Mouse (Mus musculus) liver, adult 2 months (tissue): Measurements from ENCODE around the gene Sart1. TPM values are rescaled to one million over a fixed set of nuclear protein-coding genes. Genes with fewer than 3 reads are reported as not detected.

Source experiments
- DNase-seq: peaks from one replicate; pipeline ENCODE4 v3.0.0-alpha.2; 2011; ENCODE audit warnings: low read depth, low spot score; ENCODE audit errors: extremely low read depth
- H3K27ac ChIP-seq: fragments of 200-500 bp; replicated peaks from 2 replicates; pipeline ENCODE4 v1.5.1; 2012; ENCODE audit warnings: low read depth, mild to moderate bottlenecking, control low read depth, inconsistent platforms, low read length; ENCODE audit not compliant: insufficient read depth
- H3K27me3 ChIP-seq: fragments of 200-500 bp; 2 replicates; pipeline ENCODE4 v1.6.1; 2012; ENCODE audit warnings: mild to moderate bottlenecking, moderate library complexity, low read length, inconsistent platforms; ENCODE audit not compliant: control insufficient read depth, insufficient read depth
- H3K36me3 ChIP-seq: fragments of 200-500 bp; 2 replicates; pipeline ENCODE4 v1.6.1; 2012; ENCODE audit warnings: low read length, inconsistent platforms; ENCODE audit not compliant: control insufficient read depth, insufficient read depth
- H3K4me1 ChIP-seq: fragments of 200-500 bp; 2 replicates; pipeline ENCODE4 v1.6.1; 2011; ENCODE audit warnings: low read length; ENCODE audit not compliant: control insufficient read depth, insufficient read depth
- H3K4me3 ChIP-seq: fragments of 200-500 bp; 2 replicates; pipeline ENCODE4 v1.5.1; 2011; ENCODE audit warnings: low read depth, mild to moderate bottlenecking, control low read depth, low read length, moderate library complexity; ENCODE audit not compliant: insufficient read depth
- H3K79me2 ChIP-seq: fragments of 200-500 bp; 2 replicates; pipeline ENCODE4 v1.6.1; 2012; ENCODE audit warnings: inconsistent platforms, mild to moderate bottlenecking, low read length, moderate library complexity; ENCODE audit not compliant: control insufficient read depth, insufficient read depth
- H3K9ac ChIP-seq: fragments of 200-500 bp; 2 replicates; pipeline ENCODE4 v1.6.1; 2012; ENCODE audit warnings: low read depth, mild to moderate bottlenecking, control low read depth, inconsistent platforms, low read length
- CTCF ChIP-seq: fragments of 200-500 bp; IDR thresholded peaks from 2 replicates; pipeline ENCODE4 v1.5.1; 2011; ENCODE audit warnings: low read depth, low read length, control low read depth
- POLR2A ChIP-seq: fragments of 200-500 bp; IDR thresholded peaks from 2 replicates; pipeline ENCODE4 v1.6.1; 2011; ENCODE audit warnings: low read length, control low read depth; ENCODE audit not compliant: insufficient read depth; ENCODE audit errors: extremely low read depth
- WGBS: fragments of 180-500 bp; shearing (Covaris S2); methylation state at CpG from one replicate; pipeline ENCODE4 v1.1.7; 2018; 5-methylcytosine and 5-hydroxymethylcytosine counted together
- polyA plus RNA-seq: library from polyadenylated mRNA; depleted of rRNA; stranded (reverse); fragments of >200 nt; gene quantifications from 2 replicates; pipeline ENCODE4 v1.2.3, GENCODE M21; 2012
- total RNA-seq: library from RNA; depleted of rRNA; stranded (reverse); fragments of >200 nt; gene quantifications from 2 replicates; pipeline ENCODE4 v1.2.3, GENCODE M21; 2014

Gene Sart1
- total and polyA plus RNA-seq, 2 experiments, result 8.3 to 17.5 TPM

GRCm38 (mm10) chr19:5348526-5349501 is 39.7 kb downstream of the Sart1 start:
- 10% methylated on average over 34 of the region's 34 CpGs for WGBS
- peak; percentile 11 for DNase-seq
- Histone ChIP-seq H3K4me1 (peaks cover 3% of the 10 kb centered on the region; the same call in 1 of the 2 replicates), H3K9ac (no peak overlapping the region; the same call in 1 of the 2 replicates), H3K4me3 (peak overlapping the region; percentile 38; the same call in 1 of the 2 replicates), H3K27me3 (no peaks in the 10 kb centered on the region), H3K27ac (no peak overlapping the region), H3K36me3 (no peaks in the 10 kb centered on the region), H3K79me2 (no peaks in the 10 kb centered on the region)
- 0 out of 2 replicates have a peak, but pooled peaks have one; percentile 13 for TF ChIP-seq CTCF
- no peak for TF ChIP-seq POLR2A

GRCm38 (mm10) chr19:5348064-5348463 is 40.4 kb downstream of the Sart1 start:
- no peaks in the 10 kb centered on the region for H3K36me3 ChIP-seq
- no peaks in the 10 kb centered on the region for H3K79me2 ChIP-seq
- peaks cover 3% of the 10 kb centered on the region; the same call in 1 of the 2 replicates for H3K4me1 ChIP-seq
- H3K4me3 ChIP-seq, result no peak overlapping the region
- TF ChIP-seq POLR2A, result no peak
- TF ChIP-seq CTCF, result no peak
- no peaks in the 10 kb centered on the region for H3K27me3 ChIP-seq
- H3K27ac ChIP-seq, result no peak overlapping the region
- H3K9ac ChIP-seq, result no peak overlapping the region
- 82% methylated on average over 6 of the region's 6 CpGs for WGBS
- no peak for DNase-seq

GRCm38 (mm10) chr19:5345297-5346131 is 43.0 kb downstream of the Sart1 start:
- no peaks in the 10 kb centered on the region for H3K79me2 ChIP-seq
- no peak overlapping the region for H3K27ac ChIP-seq
- H3K27me3 ChIP-seq, result no peaks in the 10 kb centered on the region
- no peak overlapping the region for H3K9ac ChIP-seq
- H3K4me1 ChIP-seq, result peaks cover 3% of the 10 kb centered on the region; the same call in 1 of the 2 replicates
- DNase-seq, result no peak
- TF ChIP-seq CTCF (no peak), POLR2A (no peak)
- H3K36me3 ChIP-seq, result no peaks in the 10 kb centered on the region
- H3K4me3 ChIP-seq, result no peak overlapping the region
- WGBS, result 82% methylated on average over 6 of the region's 6 CpGs

GRCm38 (mm10) chr19:5341360-5341759 is 47.1 kb downstream of the Sart1 start:
- Histone ChIP-seq H3K36me3 (no peaks in the 10 kb centered on the region), H3K27ac (no peak overlapping the region), H3K4me3 (no peak overlapping the region), H3K27me3 (no peaks in the 10 kb centered on the region), H3K4me1 (no peaks in the 10 kb centered on the region), H3K9ac (no peak overlapping the region), H3K79me2 (no peaks in the 10 kb centered on the region)
- 90% methylated on average over 7 of the region's 7 CpGs for WGBS
- TF ChIP-seq CTCF, result no peak
- TF ChIP-seq POLR2A, result no peak
- no peak for DNase-seq

GRCm38 (mm10) chr19:5337975-5338374 is 50.5 kb downstream of the Sart1 start:
- H3K4me3 ChIP-seq, result no peak overlapping the region
- H3K36me3 ChIP-seq, result no peaks in the 10 kb centered on the region
- TF ChIP-seq CTCF (peak; percentile 70), POLR2A (no peak)
- H3K9ac ChIP-seq, result no peak overlapping the region
- H3K79me2 ChIP-seq, result no peaks in the 10 kb centered on the region
- WGBS, result 23% methylated on average over 5 of the region's 5 CpGs
- H3K27me3 ChIP-seq, result no peaks in the 10 kb centered on the region
- H3K27ac ChIP-seq, result no peak overlapping the region
- no peaks in the 10 kb centered on the region for H3K4me1 ChIP-seq
- peak; percentile 52 for DNase-seq
